Mouse (Mus musculus) gastrocnemius, adult 2 months (tissue): ENCODE measurements at regions not wholly inside any gene's neighbourhood (a gene's known extent, or its start where the extent isn't known, plus 50 kb on each side); places are given as distances from the start of the nearest gene placed in this dataset.

Experiments
- DNase-seq: peaks from one replicate; pipeline ENCODE4 v3.0.0; 2022
- H3K27ac ChIP-seq: fragments of 200-600 bp; 2 replicates; pipeline ENCODE4 v1.8.1; 2022; ENCODE audit warnings: mild to moderate bottlenecking
- H3K4me3 ChIP-seq: fragments of 200-600 bp; 2 replicates; pipeline ENCODE4 v1.8.1; 2022; ENCODE audit warnings: mild to moderate bottlenecking, moderate library complexity
- CTCF ChIP-seq: fragments of 200-600 bp; IDR thresholded peaks from 2 replicates; pipeline ENCODE4 v1.8.1; 2022; ENCODE audit warnings: antibody characterized with exemption, mild to moderate bottlenecking, moderate library complexity
- intact Hi-C: fragments of 180-260 bp; cut with DNase I; formaldehyde crosslinking; loops from one replicate; pipeline ENCODE4 v1.15.1; 2025

GRCm38 (mm10) chr6:53765302-53765701 lies 55.3 kb downstream of the Tril start:
- no peak overlapping the region for H3K27ac ChIP-seq
- no peak overlapping the region for H3K4me3 ChIP-seq

GRCm38 (mm10) chr6:53762586-53762985 lies 58.0 kb downstream of the Tril start:
- DNase-seq, result no peak
- no peak for TF ChIP-seq CTCF
- intact Hi-C loops, result no loop called here
- Histone ChIP-seq H3K4me3 (no peak overlapping the region), H3K27ac (no peak overlapping the region)

More at GRCm38 (mm10) chr6:53765302-53765701, 55.3 kb downstream of the Tril start:
- intact Hi-C loops, result no loop called here
- TF ChIP-seq CTCF, result no peak
- DNase-seq, result no peak

- TF ChIP-seq CTCF, result no peak
- intact Hi-C loops, result no loop called here
- DNase-seq, result peak; percentile 62
- H3K4me3 ChIP-seq, result no peak overlapping the region
- no peak overlapping the region for H3K27ac ChIP-seq
These were observed 60.0 kb downstream of the Tril start for GRCm38 (mm10) chr6:53760651-53761058.

- TF ChIP-seq CTCF, result no peak
- no peak for DNase-seq
- intact Hi-C loops, result no loop called here
- H3K27ac ChIP-seq, result no peak overlapping the region
- no peak overlapping the region for H3K4me3 ChIP-seq
These were observed 60.8 kb downstream of the Tril start for GRCm38 (mm10) chr6:53759686-53760306.

GRCm38 (mm10) chr6:53754366-53754765 lies 66.3 kb downstream of the Tril start:
- TF ChIP-seq CTCF, result no peak
- H3K4me3 ChIP-seq, result no peak overlapping the region
- intact Hi-C loops, result no loop called here
- no peak for DNase-seq
- no peak overlapping the region for H3K27ac ChIP-seq

GRCm38 (mm10) chr6:53750539-53750938 lies 70.1 kb downstream of the Tril start:
- Histone ChIP-seq H3K27ac (no peak overlapping the region), H3K4me3 (no peak overlapping the region)
- no peak for TF ChIP-seq CTCF
- no peak for DNase-seq
- intact Hi-C loops, result no loop called here
